Mouse (Mus musculus): ENCODE measurements at regions not wholly inside any gene's neighbourhood (a gene's known extent, or its start where the extent isn't known, plus 50 kb on each side); places are given as distances from the start of the nearest gene placed in this dataset.
"Not testable (repeated sequence)": the region's sequence is repeated elsewhere in the genome, so short reads cannot be mapped to it uniquely, and the experiment has no call there.

DNA sequence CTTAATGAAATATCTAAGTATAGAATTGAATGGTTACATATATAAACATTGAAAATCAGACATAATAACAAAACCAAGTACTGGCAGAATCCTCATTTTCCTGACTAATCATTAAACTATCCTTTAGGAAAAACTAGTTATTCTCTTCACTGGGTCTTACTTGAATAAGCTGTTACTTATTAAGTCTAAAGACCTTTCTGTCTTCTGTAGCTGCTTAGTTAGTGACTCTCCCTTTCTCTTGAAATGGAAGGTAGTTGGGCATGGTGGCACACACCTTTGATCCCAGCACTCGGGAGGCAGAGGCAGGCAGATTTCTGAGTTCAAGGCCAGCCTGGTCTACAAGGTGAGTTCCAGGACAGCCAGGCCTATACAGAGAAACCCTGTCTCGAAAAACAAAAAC is 135.9 kb upstream of the Abcb5 start:
- DNase-seq, result not testable (repeated sequence)

DNA sequence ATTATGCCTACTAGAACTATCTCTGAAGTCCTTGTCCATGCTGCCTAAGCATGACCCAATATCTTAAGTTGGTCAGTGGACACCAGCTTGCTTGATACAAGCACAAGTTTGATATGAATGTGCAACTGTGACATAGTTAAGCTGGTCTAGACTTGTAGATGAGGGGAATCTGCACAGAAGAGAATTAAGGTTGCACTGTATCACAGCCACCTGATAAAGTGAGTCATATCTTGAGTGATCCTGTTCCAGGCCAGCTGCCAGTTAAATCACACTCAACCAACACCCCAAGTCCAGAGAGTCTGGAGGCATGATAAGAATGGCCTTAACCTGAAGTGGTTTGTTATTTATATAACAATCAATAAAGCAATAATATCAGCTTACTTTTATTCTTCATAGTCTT is 133.5 kb upstream of the Abcb5 start:
- no peak for DNase-seq

DNA sequence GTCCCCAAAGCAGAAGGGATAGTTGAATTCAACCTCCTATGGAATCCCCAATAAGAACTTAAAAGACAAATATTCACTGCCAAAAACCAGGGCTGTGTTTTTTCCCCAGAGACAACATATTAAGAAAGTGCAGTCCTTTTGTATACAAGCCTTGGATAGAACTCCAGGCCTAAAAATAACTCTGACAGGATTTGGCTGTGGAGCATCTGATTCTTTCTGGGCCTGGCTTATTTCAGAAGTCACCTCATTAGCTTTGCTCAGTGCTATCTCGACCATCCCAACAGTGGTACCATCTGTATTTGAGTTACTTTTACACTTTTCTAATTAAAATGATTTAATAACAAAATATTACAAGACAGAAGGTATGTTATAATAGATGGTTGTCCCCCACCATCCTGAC is 131.6 kb upstream of the Abcb5 start:
- no peak for DNase-seq

DNA sequence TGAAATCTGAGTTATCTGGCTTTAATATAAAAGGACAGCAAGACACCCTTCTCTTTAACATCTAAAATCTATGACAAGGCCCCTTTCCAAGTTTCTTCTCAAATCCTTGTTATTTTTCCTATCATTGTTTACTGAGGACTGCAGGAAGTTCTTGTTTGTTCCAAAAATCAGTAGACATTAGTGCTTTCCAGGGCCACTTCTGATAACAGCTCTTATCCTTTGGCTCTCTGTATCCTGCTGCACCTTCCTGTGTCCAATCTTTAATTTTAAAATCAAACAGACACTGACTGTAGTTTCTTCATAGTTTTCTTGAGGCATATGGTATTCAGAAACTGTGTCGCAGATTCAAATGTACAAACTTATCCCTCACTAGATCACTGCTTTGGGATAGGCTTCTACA is 128.1 kb upstream of the Abcb5 start:
- no peak for DNase-seq

DNA sequence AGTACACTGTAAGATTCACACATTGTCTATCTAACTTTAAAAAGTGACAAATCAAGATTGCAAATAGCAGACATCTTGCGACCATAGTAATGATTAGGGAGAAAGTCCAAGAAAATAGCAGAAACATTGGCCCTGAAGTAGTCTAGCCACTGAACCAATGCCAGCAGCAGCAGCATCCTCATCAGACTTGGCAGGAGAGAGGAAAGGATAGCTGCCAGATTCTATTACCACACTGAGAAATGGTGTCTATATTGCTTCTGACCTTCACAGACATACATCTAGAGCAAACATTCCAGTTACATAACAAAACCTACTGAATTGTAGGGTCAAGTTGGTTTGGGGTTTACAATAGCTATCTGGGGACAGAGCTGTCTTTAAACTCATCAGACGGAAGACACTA is 127.2 kb upstream of the Abcb5 start:
- DNase-seq, result no peak

DNA sequence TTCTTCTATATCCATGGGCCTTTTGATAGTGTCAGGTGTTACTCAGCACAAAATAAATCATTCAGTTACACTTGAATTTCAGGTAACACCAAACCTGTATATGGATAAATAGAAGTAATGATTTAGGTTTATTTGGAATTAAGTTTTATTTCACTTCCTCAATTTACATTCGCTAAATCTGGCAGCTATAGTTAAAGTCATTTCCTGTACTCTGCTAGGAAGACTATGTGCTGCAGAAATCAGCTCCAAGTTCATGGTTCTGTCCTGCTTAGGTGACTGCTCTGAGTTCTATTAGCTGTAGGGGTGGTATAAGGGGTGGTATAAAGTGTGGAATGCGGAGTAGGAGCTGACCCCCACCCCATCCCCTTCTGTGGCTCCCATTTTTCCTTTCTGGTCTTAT is 123.1 kb upstream of the Abcb5 start:
- DNase-seq, result no peak

DNA sequence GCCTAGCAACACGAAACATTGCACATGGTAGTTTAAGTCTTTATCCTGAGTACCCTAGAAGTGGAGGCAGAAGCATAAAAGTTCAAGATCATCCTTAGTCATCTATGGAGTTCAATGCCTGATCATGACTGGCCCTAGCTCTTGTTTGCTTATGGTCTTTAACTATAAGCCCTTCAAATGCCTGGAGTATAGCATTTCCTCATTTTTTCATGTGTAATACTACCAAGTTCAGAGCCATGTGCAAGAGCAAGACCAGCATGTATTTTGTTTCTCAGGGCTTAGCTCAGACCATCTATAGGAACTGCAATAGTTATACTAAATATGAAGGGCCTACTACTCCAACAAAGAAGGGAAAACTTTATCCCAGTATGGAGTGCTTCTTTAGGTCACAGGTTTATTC is 122.4 kb upstream of the Abcb5 start:
- DNase-seq, result no peak

DNA sequence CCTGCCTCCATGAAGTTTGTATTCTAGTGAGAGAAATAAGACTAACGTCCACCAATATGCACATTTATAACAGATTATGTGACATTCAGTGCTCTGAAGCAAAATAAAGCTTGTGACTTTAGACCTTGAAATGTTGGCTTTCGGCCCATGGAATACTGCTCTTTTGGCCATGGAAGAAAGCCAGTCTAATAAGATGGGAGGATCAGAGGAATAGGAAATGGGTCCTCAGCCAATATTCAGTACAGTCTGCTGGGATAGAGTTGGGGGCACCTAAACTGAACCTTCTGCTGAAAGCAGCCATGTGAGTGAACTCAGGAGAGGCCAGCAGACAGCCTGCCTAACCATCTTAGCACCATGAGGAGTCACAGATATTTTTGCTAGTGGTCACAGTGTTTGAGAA is 118.6 kb upstream of the Abcb5 start:
- no peak for DNase-seq

DNA sequence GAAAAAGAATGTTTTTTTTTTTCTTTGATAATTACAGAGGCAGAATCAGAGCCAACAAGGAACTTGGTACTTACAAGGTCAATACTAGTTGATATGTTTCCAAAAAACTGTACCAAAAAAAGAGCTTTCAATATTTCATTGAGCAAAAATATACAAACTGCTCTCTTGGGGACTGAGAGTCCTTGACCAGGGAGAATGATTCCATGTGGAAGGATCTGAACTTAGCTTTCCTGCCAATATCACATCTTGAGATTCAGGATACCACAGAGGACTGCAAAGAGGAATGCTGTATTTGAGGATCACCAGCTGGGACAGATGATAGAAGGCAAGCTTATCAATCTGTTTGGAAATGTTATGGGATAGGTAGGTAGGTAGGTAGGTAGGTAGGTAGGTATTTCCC is 116.6 kb upstream of the Abcb5 start:
- no peak for DNase-seq

DNA sequence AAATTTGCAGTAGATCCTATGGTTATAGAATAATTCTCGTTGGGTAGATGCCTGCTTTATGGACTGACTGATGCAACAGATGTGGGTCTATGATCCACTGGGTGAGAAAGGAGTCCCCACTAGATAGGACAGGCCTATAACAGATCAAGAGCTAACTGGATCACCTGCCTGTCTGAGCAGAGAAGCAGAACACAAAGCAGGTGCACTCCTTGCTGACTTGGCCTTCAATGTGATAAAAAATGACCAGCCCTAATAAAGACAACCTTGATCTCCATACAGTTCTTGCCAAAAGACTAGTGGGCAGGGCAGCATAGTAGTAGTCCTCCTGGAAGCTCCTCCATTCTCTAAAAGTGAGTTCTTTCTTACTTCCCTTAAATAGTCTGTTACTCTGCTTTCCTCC is 109.6 kb upstream of the Abcb5 start:
- no peak for DNase-seq

DNA sequence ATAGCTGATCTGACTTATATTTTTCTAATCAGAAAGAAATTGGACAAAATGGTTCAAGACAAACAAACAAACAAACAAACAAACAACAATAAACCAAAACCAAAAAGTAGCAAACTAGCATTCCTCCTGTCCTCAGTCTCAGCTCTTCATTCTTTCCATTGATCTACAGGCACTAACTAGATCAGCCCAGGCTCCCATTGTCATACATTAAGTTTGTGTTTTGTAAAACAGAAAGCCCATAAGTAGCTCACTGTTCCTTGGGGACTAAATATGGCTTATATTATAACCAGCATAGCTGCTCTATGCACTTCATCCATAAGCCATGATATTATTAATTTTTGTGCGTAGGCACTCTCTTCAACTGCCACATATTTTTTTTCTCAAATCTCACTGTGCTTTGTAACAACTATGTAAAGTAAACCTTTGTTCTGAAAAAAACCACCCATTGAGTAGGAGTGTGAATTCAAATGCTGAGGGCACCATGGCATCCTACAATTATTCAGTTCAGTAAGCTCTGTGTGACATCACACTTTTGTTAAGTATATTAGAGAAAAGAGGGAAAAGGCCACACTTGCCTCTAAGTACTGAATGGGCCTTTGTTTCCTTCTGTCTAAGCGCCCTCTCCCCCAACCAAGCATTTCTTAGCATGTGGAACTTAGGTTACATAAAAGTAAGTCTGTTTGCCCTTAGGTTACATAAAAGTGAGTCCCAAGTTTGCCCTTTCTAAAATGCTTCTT is 108.7 kb upstream of the Abcb5 start:
- DNase-seq, result peak; percentile 52

DNA sequence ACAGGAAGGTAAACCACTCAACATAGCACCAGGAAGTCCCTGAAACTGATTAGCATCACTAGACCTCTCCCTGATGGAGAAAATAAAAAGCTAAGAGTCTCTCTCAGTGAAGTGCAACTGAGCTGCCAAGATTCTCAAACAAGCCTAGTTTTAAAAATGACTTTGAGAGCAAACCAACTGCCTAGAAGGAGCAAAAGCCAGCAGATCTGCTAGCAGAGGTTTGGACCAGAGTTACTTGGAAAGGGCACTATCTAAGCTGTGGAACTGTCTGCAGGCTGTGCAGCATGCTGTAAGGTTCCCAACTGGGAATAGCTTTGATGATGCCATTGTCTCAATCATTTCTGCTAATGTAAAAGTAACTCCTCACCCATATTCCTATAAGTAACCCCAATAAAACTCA is 107.9 kb upstream of the Abcb5 start:
- DNase-seq, result no peak

DNA sequence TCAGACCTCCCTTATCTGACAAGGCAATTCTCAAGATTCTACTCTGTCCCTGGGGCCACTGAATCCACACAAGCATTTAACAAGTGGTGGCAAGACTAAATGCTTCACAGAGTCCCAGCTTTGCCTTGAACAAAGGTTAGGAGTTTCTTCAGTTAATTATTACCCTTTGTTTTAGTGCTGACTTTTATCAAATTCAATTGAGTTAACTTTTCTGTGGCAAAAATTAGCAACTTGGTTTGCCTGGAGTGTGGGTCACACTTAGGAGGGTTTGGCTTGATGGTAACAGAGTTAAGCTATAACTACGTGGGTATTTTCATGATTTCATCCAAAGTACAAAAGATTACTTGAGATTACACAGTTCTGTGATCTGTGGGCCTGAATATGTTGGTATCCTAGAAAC is 104.7 kb upstream of the Abcb5 start:
- no peak for DNase-seq

DNA sequence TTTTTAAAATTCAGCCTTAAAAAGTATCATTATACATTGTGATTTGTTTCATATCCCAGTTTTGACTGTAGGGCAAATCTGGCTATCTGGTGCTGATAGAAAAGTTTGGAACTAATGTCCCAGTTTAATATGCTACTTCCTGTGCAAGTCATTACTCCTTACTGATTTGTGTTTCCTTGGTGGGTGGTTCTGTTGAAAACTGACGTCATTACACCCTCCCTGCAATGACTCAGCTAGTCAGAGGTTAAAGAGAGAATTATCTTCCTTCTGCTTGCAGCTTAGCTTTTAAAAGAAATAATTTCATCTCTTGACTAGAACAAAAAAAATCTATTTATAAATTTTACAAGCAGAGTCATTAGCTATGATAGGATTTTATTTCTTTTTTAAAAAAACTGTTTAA is 104.2 kb upstream of the Abcb5 start:
- DNase-seq, result no peak

DNA sequence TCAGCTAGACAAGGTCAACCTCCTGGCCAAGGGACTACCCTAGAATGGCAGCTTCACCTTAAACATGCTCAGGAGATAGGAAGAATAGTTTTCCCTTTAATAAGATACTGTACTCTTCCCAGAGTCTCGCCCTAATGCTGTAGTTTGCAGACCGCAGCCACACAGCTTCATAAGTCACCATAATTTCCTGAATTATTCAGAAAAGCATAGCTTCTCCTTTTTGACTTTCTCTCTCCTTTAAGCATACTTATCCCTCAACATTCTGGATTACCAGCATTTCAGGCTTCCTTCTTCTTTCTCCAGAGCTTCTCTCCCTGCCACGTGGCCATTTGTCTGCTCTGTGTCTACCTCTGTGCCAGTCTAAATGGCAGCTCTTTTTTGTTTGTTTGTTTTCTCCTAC is 103.5 kb upstream of the Abcb5 start:
- DNase-seq, result no peak

DNA sequence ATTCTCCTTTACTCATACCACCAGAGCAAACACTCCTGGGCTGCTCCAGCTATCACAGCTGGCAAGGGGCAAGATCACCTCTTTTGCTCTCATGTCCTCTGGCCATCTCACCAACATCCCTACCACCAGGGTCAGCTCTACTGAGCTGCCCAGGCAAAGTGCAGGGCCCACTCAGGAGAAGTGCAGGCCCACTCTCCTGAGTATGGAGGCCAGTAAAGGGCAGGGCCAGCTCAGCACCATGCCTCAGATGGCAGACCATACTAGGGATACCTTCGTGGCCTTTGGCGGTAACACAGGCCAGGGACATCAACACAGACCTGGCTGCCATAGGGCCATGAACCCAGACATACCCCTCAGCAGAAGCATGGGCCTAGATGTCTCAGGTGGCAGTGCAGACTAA is 101.9 kb upstream of the Abcb5 start:
- no peak for DNase-seq

DNA sequence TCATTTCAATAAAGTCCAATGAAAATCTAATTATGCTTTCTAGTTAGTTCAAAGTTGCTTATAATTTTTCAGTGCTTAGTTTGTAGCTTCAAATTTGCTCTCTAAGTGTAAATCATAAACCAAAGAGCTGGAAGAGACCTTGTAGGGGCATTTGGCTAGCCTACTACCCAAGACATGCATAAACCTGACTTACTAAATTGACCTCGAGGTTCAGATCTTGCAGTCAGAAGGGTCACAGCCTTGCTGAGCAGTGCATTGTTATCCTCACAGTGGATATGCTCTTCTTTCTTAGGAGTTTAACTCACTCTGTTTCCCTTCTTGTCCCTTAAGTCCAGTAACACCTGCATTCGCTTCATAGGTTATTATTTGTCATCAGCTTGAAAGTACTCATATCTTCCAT is 96.7 kb upstream of the Abcb5 start:
- no peak for DNase-seq

DNA sequence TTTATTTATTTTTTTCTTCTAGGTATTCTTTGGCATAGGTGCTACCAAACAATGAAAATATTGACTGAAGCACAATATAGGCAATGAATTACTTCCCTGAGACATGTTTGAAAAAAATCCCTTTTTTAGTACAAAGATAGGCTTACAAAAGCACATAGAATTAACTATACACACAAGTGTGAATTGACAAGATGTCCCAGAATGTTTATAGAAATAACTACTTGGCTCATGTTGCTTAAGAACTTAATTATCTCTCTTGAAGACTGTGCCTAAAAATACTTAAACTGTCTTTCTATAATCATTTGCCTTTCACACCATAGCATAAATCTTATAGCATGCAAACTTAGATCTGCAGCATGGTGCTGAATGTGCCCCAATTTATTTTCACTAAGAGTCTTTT is 96.3 kb upstream of the Abcb5 start:
- DNase-seq, result no peak

DNA sequence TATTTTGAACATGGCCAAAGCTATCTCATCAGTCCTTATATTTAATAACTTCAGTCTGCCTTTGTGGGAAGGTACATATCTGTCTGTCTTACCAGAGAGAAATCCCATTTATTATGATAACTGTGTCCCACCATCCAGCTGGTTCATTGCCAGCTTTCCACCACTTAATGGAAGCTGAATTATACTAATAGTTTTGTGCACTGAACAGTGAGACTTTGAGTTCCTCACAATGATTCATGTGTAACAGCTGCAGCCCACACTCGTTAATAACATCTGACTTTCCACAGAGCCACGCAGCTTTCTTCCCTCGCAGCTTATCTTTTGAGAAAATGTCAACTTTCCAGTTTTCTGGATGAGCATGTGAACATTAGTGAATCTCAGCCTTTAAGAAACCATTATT is 88.3 kb upstream of the Abcb5 start:
- peak; percentile 19 for DNase-seq

DNA sequence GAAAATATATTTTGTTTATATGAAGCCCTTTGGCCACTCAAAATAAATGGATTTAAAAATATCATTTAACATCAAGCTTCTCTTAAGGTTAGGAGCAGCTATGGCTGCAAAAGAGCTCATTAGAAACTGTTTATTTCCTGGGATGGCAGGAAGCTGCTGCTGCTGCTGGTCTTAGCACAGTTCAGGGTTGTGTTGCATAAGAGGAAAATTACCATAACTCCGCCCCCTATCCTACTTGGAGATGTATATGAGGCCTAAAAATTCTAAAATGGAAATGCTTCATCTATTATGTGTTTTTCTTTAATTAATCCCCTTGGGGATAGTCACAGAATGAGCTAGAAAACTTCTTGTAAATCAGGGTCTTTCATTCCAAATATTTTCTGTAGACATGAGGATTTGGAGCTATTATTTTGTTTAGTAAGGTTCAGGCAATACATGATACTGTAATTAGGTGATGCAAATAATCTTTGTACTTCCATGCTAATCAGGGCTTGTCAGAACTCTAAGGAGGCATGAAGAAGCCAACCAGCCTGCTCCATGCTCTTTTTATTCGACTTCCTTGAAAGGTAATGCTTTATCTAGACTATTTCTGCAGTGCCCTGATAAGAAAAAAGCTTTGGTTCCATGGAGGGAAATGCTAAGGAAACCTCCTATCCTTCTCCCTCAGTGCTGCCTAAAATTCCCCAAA is 85.6 kb upstream of the Abcb5 start:
- no peak for DNase-seq

DNA sequence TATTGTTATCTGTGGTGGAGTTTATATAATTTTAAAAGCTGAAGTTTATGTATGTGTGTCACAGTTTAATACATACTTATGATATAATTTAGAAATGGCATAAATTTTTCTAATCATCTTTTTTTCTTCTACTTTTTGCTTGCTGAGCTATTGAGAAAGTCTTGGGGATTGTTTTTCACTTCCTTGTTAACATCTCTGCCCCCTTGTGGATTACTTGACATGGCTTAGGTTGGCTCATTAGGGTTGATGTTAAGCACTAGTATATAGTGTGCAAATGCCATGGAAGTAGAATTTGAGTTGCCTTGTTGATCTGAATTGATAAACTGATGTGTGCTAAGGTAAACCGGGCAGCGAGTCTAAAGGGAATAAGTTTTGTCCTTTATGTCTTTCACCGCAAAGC is 72.1 kb upstream of the Abcb5 start:
- DNase-seq, result no peak

DNA sequence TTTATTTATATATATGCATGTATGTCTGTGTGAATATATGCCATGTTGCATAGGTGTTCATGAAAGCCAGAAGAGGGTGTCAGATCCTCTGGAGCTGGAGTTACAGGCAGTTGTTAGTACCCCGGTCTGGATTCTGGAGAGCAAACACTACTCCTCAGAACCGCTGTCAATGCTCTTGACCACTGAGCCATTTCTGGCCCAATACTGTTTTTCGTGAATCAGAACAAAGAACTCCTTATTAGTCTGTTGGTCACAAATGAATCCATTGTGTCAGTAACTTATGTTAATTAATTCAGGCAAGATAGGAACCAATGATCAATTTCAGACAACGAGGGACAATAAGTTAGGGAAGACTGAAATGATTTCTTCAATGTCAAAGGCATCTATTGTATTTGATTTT is 68.6 kb upstream of the Abcb5 start:
- DNase-seq, result no peak

DNA sequence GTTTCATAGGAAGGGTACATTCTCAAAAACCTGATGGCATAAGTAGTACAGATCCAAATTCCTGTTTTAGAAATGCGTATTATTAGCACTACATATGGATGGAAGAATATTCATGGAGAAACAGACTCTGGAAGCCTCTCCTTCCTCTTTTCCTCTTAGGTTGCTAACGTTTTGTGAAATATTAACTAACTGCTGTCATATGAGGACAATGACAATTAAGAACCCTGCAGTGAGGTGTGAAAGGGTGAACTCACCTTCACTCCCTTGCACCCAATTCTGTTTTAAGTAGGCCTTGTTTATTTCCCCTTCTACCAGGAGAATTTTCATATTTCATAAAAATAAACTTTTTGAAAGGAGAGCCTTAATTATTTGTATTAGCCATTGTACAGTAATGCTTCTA is 62.5 kb upstream of the Abcb5 start:
- DNase-seq, result no peak

DNA sequence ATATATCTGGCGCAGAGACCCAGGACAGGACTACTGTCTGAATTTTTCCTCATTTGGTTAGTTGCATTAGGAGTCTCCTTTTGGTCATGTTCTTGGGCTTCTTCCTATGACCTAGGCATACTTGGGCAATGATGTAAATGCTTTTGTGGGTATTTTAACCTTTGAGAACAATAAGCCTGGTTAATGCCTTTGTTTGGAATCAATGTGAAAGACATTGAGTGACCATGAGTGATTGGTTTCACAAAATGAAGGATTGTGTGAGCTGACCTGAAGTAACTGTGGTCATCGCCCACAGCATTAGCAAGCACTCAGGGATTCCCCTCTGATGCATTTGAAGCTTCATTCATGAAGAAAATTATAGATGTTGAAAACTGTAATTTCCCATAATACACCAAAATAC is 61.9 kb upstream of the Abcb5 start:
- DNase-seq, result peak; percentile 29

DNA sequence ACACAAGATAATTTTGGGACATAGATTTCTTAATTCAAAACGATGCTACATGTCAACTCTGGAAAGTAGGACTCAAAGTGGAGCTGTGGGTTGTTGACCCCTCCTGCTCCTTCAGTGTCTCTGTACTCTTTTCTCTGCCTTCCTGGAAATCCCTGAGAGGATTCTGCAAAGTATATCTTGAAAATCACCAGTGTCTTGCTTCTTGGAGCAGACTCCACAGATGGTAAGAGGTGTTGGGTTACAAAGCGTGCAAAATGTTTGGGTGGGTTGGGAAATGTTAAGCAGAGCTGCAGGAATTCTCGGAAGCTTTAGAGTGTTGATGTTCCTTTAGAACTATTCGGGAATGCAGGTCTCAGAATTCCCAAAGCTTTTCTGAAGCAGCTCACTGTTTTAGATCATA is 61.5 kb upstream of the Abcb5 start:
- peak; percentile 33 for DNase-seq
